Mouse (Mus musculus) hindbrain, postnatal 0 days (tissue): Measurements from ENCODE around the gene Surf2. TPM values are rescaled to one million over a fixed set of nuclear protein-coding genes. Genes with fewer than 3 reads are reported as not detected.
A peak's percentile ranks its signal among the peaks of the same experiment; 100 is the strongest.
"Not testable (repeated sequence)": the region's sequence is repeated elsewhere in the genome, so short reads cannot be mapped to it uniquely, and the experiment has no call there.

ENCODE experiments used
- ATAC-seq: fragments of 200-750 bp; cut with Nextera tagmentation; 2 replicates; pipeline ENCODE4 v1.8.0; 2017; ENCODE audit warnings: mild to moderate bottlenecking, moderate TSS enrichment, moderate library complexity
- DNase-seq: peaks from one replicate; pipeline ENCODE4 v3.0.0-alpha.2; 2015; ENCODE audit warnings: low spot score
- H3K27ac ChIP-seq: fragments of 300-500 bp; sonication (generic); 2 replicates; pipeline ENCODE4 v1.5.1; 2014; ENCODE audit warnings: mild to moderate bottlenecking
- H3K27me3 ChIP-seq: fragments of 300-500 bp; sonication (generic); 2 replicates; pipeline ENCODE4 v1.6.1; 2014; ENCODE audit warnings: low read length, mixed read lengths; ENCODE audit not compliant: insufficient read depth
- H3K36me3 ChIP-seq: fragments of 300-500 bp; sonication (generic); 2 replicates; pipeline ENCODE4 v1.6.1; 2014; ENCODE audit warnings: low read length, mixed read lengths; ENCODE audit not compliant: insufficient read depth
- H3K4me1 ChIP-seq: fragments of 300-500 bp; sonication (generic); 2 replicates; pipeline ENCODE4 v1.6.1; 2014; ENCODE audit warnings: antibody characterized with exemption, low read length, mixed read lengths; ENCODE audit not compliant: insufficient read depth
- H3K4me2 ChIP-seq: fragments of 300-500 bp; sonication (generic); 2 replicates; pipeline ENCODE4 v1.6.1; 2014; ENCODE audit warnings: low read depth, mild to moderate bottlenecking, low read length, moderate library complexity, mixed read lengths
- H3K4me3 ChIP-seq: fragments of 300-500 bp; sonication (generic); 2 replicates; pipeline ENCODE4 v1.5.1; 2014; ENCODE audit warnings: low read length
- H3K9ac ChIP-seq: fragments of 300-500 bp; sonication (generic); replicated peaks from 2 replicates; pipeline ENCODE4 v1.6.1; 2014; ENCODE audit warnings: mild to moderate bottlenecking, low read length, moderate library complexity, mixed read lengths
- H3K9me3 ChIP-seq: fragments of 300-500 bp; sonication (generic); 2 replicates; pipeline ENCODE4 v1.6.1; 2016; ENCODE audit warnings: low read length, mixed read lengths
- CTCF ChIP-seq: IDR thresholded peaks from 2 replicates; pipeline ENCODE4 v1.5.1; 2016; ENCODE audit warnings: antibody characterized with exemption, control low read depth, low read depth
- WGBS: fragments of 180-500 bp; shearing (Covaris S2); extraction: QIAGEN DNeasy Blood & Tissue Kit; methylation state at CpG from one replicate; pipeline ENCODE4 v1.1.7; 2014; 5-methylcytosine and 5-hydroxymethylcytosine counted together
- polyA plus RNA-seq: library from polyadenylated mRNA; unstranded; fragments of >200 nt; fragmentation: Nextera tagmentation; extraction: Ambion mirVana; gene quantifications from 2 replicates; pipeline ENCODE4 v1.2.1, GENCODE M21; 2015
- total RNA-seq: library from RNA; depleted of rRNA; stranded (reverse); fragments of >200 nt; gene quantifications from 2 replicates; pipeline ENCODE4 v1.2.3, GENCODE M21; 2014; rRNA removed

Surf2 gene
- total RNA-seq (16.3 and 24.4 TPM in 2 replicates), polyA plus RNA-seq (50.4 and 54.6 TPM in 2 replicates)

- Histone ChIP-seq H3K4me3 (peak within 1 kb of the TSS; percentile 74), H3K9me3 (no peaks in the 10 kb centered on the region), H3K27ac (peak within 1 kb of the TSS; percentile 86), H3K4me2 (peak within 1 kb of the TSS; percentile 99), H3K9ac (peak within 1 kb of the TSS; percentile 86), H3K4me1 (peaks cover 16% of the 10 kb centered on the region), H3K27me3 (no peaks in the 10 kb centered on the region), H3K36me3 (peaks cover 49% of the 10 kb centered on the region)
- ATAC-seq (peak; percentile 89), DNase-seq (peak; percentile 92)
- no peak for TF ChIP-seq CTCF
- WGBS, result 3% methylated on average over 47 of the region's 47 CpGs
Measured at GRCm38 (mm10) chr2:26915927-26916728, at the start of gene Surf2, which contains the start of gene Surf1. TSS of gene Surf2 (plus strand) at chr2:26916367. TSS of gene Surf1 (minus strand) at chr2:26916530.

- Histone ChIP-seq H3K36me3 (no peaks in the 10 kb centered on the region), H3K4me3 (no peak overlapping the region), H3K27me3 (no peaks in the 10 kb centered on the region), H3K27ac (no peak overlapping the region), H3K4me2 (no peak overlapping the region), H3K9ac (no peak overlapping the region), H3K9me3 (no peaks in the 10 kb centered on the region), H3K4me1 (no peaks in the 10 kb centered on the region)
- no peak for DNase-seq
- no peak for TF ChIP-seq CTCF
- WGBS, result 72% methylated on average over 6 of the region's 6 CpGs
- no peak for ATAC-seq
Measured at GRCm38 (mm10) chr2:26870666-26871065, 45.5 kb upstream of the Surf2 start.

- no peak for TF ChIP-seq CTCF
- Histone ChIP-seq H3K4me2 (no peak overlapping the region), H3K4me3 (no peak overlapping the region), H3K9me3 (no peaks in the 10 kb centered on the region), H3K27me3 (no peaks in the 10 kb centered on the region), H3K4me1 (no peaks in the 10 kb centered on the region), H3K27ac (no peak overlapping the region), H3K36me3 (no peaks in the 10 kb centered on the region), H3K9ac (no peak overlapping the region)
- ATAC-seq (no peak), DNase-seq (no peak)
Measured at GRCm38 (mm10) chr2:26878571-26878970, 37.6 kb upstream of the Surf2 start.

- H3K36me3 ChIP-seq, result peaks cover 17% of the 10 kb centered on the region
- H3K4me1 ChIP-seq, ATAC-seq, H3K4me3 ChIP-seq, H3K9ac ChIP-seq, H3K4me2 ChIP-seq, DNase-seq, H3K9me3 ChIP-seq, H3K27me3 ChIP-seq, H3K27ac ChIP-seq: not testable (repeated sequence)
- WGBS, result 80% methylated on average over 2 of the region's 2 CpGs
Measured at GRCm38 (mm10) chr2:26885541-26885940, 30.6 kb upstream of the Surf2 start.

- DNase-seq, H3K27me3 ChIP-seq, H3K9me3 ChIP-seq, ATAC-seq, H3K4me2 ChIP-seq, H3K4me3 ChIP-seq, H3K4me1 ChIP-seq, H3K9ac ChIP-seq, H3K27ac ChIP-seq: not testable (repeated sequence)
- H3K36me3 ChIP-seq, result peaks cover 20% of the 10 kb centered on the region
- 46% methylated on average over 4 of the region's 4 CpGs for WGBS
Measured at GRCm38 (mm10) chr2:26886170-26886569, 30.0 kb upstream of the Surf2 start.

- no peak for DNase-seq
- 93% methylated on average over 4 of the region's 4 CpGs for WGBS
- H3K9me3 ChIP-seq, result no peaks in the 10 kb centered on the region
- no peak overlapping the region for H3K27ac ChIP-seq
- H3K36me3 ChIP-seq, result peaks cover 63% of the 10 kb centered on the region
- no peak overlapping the region for H3K9ac ChIP-seq
- no peak for ATAC-seq
- no peaks in the 10 kb centered on the region for H3K4me1 ChIP-seq
- no peak overlapping the region for H3K4me2 ChIP-seq
- TF ChIP-seq CTCF, result peak; percentile 19; the same call in 1 of the 2 replicates
- no peaks in the 10 kb centered on the region for H3K27me3 ChIP-seq
- H3K4me3 ChIP-seq, result no peak overlapping the region
Measured at GRCm38 (mm10) chr2:26895898-26896297, 20.3 kb upstream of the Surf2 start.

- no peaks in the 10 kb centered on the region for H3K9me3 ChIP-seq
- no peaks in the 10 kb centered on the region for H3K27me3 ChIP-seq
- no peak overlapping the region for H3K4me2 ChIP-seq
- peaks cover 12% of the 10 kb centered on the region for H3K4me1 ChIP-seq
- no peak overlapping the region for H3K27ac ChIP-seq
- WGBS, result 93% methylated on average over 1 of the region's 1 CpGs
- no peak for DNase-seq
- peaks cover 39% of the 10 kb centered on the region for H3K36me3 ChIP-seq
- no peak overlapping the region for H3K4me3 ChIP-seq
- no peak overlapping the region for H3K9ac ChIP-seq
- ATAC-seq, result no peak
- no peak for TF ChIP-seq CTCF
Measured at GRCm38 (mm10) chr2:26900731-26901130, 15.4 kb upstream of the Surf2 start.
